Mouse (Mus musculus): Measurements from ENCODE around the gene Arl3.

- TF ChIP-seq POLR2A (IDR thresholded peaks at IDR 0.05; ENCODE audit: insufficient read length, low read depth) (no peak), TCF12 (IDR thresholded peaks at IDR 0.05; ENCODE audit: insufficient read depth, poor library complexity, severe bottlenecking) (no peak), MAX (IDR thresholded peaks at IDR 0.05; ENCODE audit: low read depth) (no peak), USF1 (IDR thresholded peaks at IDR 0.05; ENCODE audit: low read depth) (no peak), MYOG (IDR thresholded peaks at IDR 0.05; ENCODE audit: control insufficient read depth in 1 of 3, insufficient read depth in 1 of 3, insufficient read length in 2 of 3, low read depth in 2 of 3) (no peak), POLR2AphosphoS2 (IDR thresholded peaks at IDR 0.05; ENCODE audit: insufficient read length, low read depth) (no peak), MYOD1 (IDR thresholded peaks at IDR 0.05; ENCODE audit: control insufficient read depth in 1 of 3, insufficient read length in 2 of 3, low read depth in 2 of 3) (no peak)
Observed at GRCm38 (mm10) chr19:46591575-46591974, 18.6 kb upstream of the Arl3 start.

Data from myocyte (in vitro differentiated cells).